Comparison of ENCODE assay signal across 25 mouse cellular contexts in the genomic region with DNA sequence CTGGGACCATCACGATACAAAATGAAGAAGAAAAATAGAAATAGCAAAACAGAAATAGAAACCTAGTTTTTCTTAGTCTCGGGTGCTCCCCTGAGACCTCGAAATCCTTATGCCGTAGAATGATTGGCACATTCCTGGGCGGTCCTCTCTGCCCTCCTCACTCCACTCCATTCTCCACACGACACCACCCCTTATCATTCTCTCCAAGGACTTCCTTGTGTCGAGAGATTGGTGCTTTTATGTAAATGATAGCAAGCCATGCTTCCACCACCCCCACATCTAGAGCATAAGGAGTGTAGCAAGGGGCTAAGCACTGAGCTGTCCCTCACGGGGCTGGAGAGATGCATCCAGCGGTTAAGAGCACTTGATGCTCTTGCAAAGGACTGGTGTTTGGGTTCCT.
DNase-seq lines count a peak whose midpoint lies in the region; ATAC-seq and TF ChIP-seq lines count a peak whose summit lies in the region.
"Had no signal": no experiment of that assay in that cellular context is flagged by ENCODE, and none has a peak within 500 bp of the region (broad histone marks: within the 10 kb centered on the region; RNA-seq: fewer than 3 reads in every experiment).

No protein-coding gene starts in this region.

- 25% methylated on average over 9 of the region's 9 CpGs for WGBS in heart, embryonic 11.5 days (ENCODE audit: insufficient replicate concordance)
- 23% methylated on average over 9 of the region's 9 CpGs for WGBS in heart, embryonic 10.5 days
- 33% methylated on average over 9 of the region's 9 CpGs for WGBS in liver, embryonic 11.5 days
- 27% methylated on average over 9 of the region's 9 CpGs for WGBS in liver, postnatal 0 days (ENCODE audit: insufficient replicate concordance)

- H3K9ac ChIP-seq in heart, embryonic 11.5 days (ENCODE audit: low read depth, low read length) = no peak overlapping the region
- no peak overlapping the region for H3K9ac ChIP-seq in liver, embryonic 11.5 days (ENCODE audit: low read depth, low read length)
- no peak overlapping the region for H3K9ac ChIP-seq in liver, postnatal 0 days (replicated peaks)
- H3K9ac ChIP-seq: forebrain, embryonic 12.5 days; hindbrain, embryonic 14.5 days; neural tube, embryonic 15.5 days had no signal

- no peak overlapping the region for H3K4me3 ChIP-seq in heart, embryonic 11.5 days (ENCODE audit: low read depth, low read length)
- H3K4me3 ChIP-seq in heart, embryonic 10.5 days = no peak overlapping the region
- no peak overlapping the region for H3K4me3 ChIP-seq in liver, embryonic 11.5 days (ENCODE audit: low read depth, low read length)
- no peak overlapping the region for H3K4me3 ChIP-seq in liver, postnatal 0 days (ENCODE audit: low read depth, low read length)
- H3K4me3 ChIP-seq: forebrain, embryonic 12.5 days; heart, adult 2 months; left cerebral cortex, adult 2 months; neural tube, embryonic 15.5 days had no signal

- peak; percentile 69 for ATAC-seq in heart, embryonic 11.5 days (replicated peaks; ENCODE audit: insufficient number of reproducible peaks, low FRiP score, low TSS enrichment)
- ATAC-seq in liver, embryonic 11.5 days (replicated peaks; ENCODE audit: low FRiP score) = peak; percentile 99
- ATAC-seq in liver, postnatal 0 days = peak; percentile 27
- ATAC-seq: inflammation-experienced regulatory T-cells, adult 6 months; lung, postnatal 0 days had no signal

- DNase-seq in heart, embryonic 10.5 days (ENCODE audit: low spot score) = no peak
- peak; percentile 91 for DNase-seq in MEL-GATA-1-ER (ENCODE audit: extremely low read depth, low read depth)
- no peak for DNase-seq in liver, embryonic 11.5 days (ENCODE audit: low spot score)
- no peak for DNase-seq in liver, postnatal 0 days
- DNase-seq in gastrocnemius, postnatal 14 days = no peak
- DNase-seq in cerebellum, postnatal 36 days = no peak
- DNase-seq in heart, postnatal 14 days = no peak
- DNase-seq: adrenal gland, postnatal 25 days; cerebellum, adult 8-10 months; gastrocnemius, postnatal 36 days; heart, adult 2 months; heart, postnatal 10 days; kidney, postnatal 36 days; left cerebral cortex, postnatal 4 days; right cerebral cortex, adult 18-20 months; right cerebral cortex, postnatal 4 days had no signal

- H3K27me3 ChIP-seq in heart, embryonic 11.5 days (ENCODE audit: control insufficient read depth, insufficient read depth, low read length) = no peaks in the 10 kb centered on the region
- peaks cover 5% of the 10 kb centered on the region; the same call in 1 of the 2 replicates for H3K27me3 ChIP-seq in heart, embryonic 10.5 days (ENCODE audit: insufficient read depth, poor library complexity, severe bottlenecking)
- peaks cover 2% of the 10 kb centered on the region; the same call in 1 of the 2 replicates for H3K27me3 ChIP-seq in liver, embryonic 11.5 days (replicated peaks; ENCODE audit: control insufficient read depth, insufficient read depth, low read length)
- no peaks in the 10 kb centered on the region for H3K27me3 ChIP-seq in liver, postnatal 0 days (ENCODE audit: insufficient read depth, low read length)
- H3K27me3 ChIP-seq: forebrain, embryonic 12.5 days; neural tube, embryonic 15.5 days had no signal

- no peak overlapping the region for H3K27ac ChIP-seq in heart, embryonic 11.5 days (ENCODE audit: low read depth, low read length)
- H3K27ac ChIP-seq in heart, embryonic 10.5 days = no peak overlapping the region
- H3K27ac ChIP-seq in liver, embryonic 11.5 days (ENCODE audit: low read depth, low read length) = no peak overlapping the region
- H3K27ac ChIP-seq in liver, postnatal 0 days (ENCODE audit: low read depth) = no peak overlapping the region
- H3K27ac ChIP-seq: forebrain, embryonic 12.5 days; heart, adult 2 months; hindbrain, embryonic 14.5 days; left cerebral cortex, adult 2 months; macrophage; neural tube, embryonic 15.5 days had no signal

- no peaks in the 10 kb centered on the region for H3K9me3 ChIP-seq in heart, embryonic 11.5 days (replicated peaks; ENCODE audit: control insufficient read depth, low read length)
- no peaks in the 10 kb centered on the region for H3K9me3 ChIP-seq in heart, embryonic 10.5 days
- H3K9me3 ChIP-seq in liver, embryonic 11.5 days (ENCODE audit: control insufficient read depth, low read length) = no peaks in the 10 kb centered on the region
- H3K9me3 ChIP-seq in liver, postnatal 0 days (ENCODE audit: low read length) = no peaks in the 10 kb centered on the region
- H3K9me3 ChIP-seq: forebrain, embryonic 12.5 days; neural tube, embryonic 15.5 days had no signal

- H3K36me3 ChIP-seq in heart, embryonic 11.5 days (ENCODE audit: control insufficient read depth, insufficient read depth, low read length) = no peaks in the 10 kb centered on the region
- H3K36me3 ChIP-seq in heart, embryonic 10.5 days = no peaks in the 10 kb centered on the region
- no peaks in the 10 kb centered on the region for H3K36me3 ChIP-seq in liver, embryonic 11.5 days (ENCODE audit: control insufficient read depth, insufficient read depth, low read length)
- no peaks in the 10 kb centered on the region for H3K36me3 ChIP-seq in liver, postnatal 0 days (replicated peaks; ENCODE audit: insufficient read depth, low read length)
- H3K36me3 ChIP-seq: forebrain, embryonic 12.5 days; neural tube, embryonic 15.5 days had no signal

- H3K4me1 ChIP-seq in heart, embryonic 11.5 days (ENCODE audit: control insufficient read depth, insufficient read depth, low read length) = 0 out of 2 replicates have a peak, but pooled peaks cover 11% of the 10 kb centered on the region
- H3K4me1 ChIP-seq in heart, embryonic 10.5 days = peaks cover 20% of the 10 kb centered on the region
- peaks cover 6% of the 10 kb centered on the region for H3K4me1 ChIP-seq in liver, embryonic 11.5 days (replicated peaks; ENCODE audit: control insufficient read depth, insufficient read depth, low read length)
- no peaks in the 10 kb centered on the region for H3K4me1 ChIP-seq in liver, postnatal 0 days (ENCODE audit: insufficient read depth)

- intact Hi-C loops in gastrocnemius, postnatal 14 days (cut with DNase I; ENCODE audit: low total_unique reads) = no loop called here
- intact Hi-C loops in heart, postnatal 14 days (cut with DNase I) = no loop called here

- TF ChIP-seq EP300 in liver, postnatal 0 days (IDR thresholded peaks at IDR 0.05; ENCODE audit: low read depth) = peak; percentile 63

- H3K4me2 ChIP-seq in heart, embryonic 11.5 days = peak overlapping the region; percentile 33; the same call in 1 of the 2 replicates
- peak overlapping the region; percentile 26 for H3K4me2 ChIP-seq in liver, embryonic 11.5 days
- no peak overlapping the region for H3K4me2 ChIP-seq in liver, postnatal 0 days (ENCODE audit: low read depth, low read length)
- H3K4me2 ChIP-seq: forebrain, embryonic 12.5 days; hindbrain, embryonic 14.5 days; midbrain, embryonic 11.5 days; neural tube, embryonic 15.5 days had no signal

- no peak for TF ChIP-seq CTCF in liver, postnatal 0 days (IDR thresholded peaks at IDR 0.05; ENCODE audit: low read depth)

Comparison
In these comparisons a context has a peak if more than half of its experiments do, and no peak if none do; other contexts are left out.
1. ATAC-seq: peak in every context shown above with its lines; median percentile 99 in liver, embryonic 11.5 days; 69 in heart, embryonic 11.5 days; 27 in liver, postnatal 0 days.